Mouse (Mus musculus): ENCODE results near the gene Ppp1r27. TPM values are rescaled to one million over a fixed set of nuclear protein-coding genes. Genes with fewer than 3 reads are reported as not detected.

Ppp1r27 gene
- polyA plus RNA-seq, 1 experiment = not detected

DNA sequence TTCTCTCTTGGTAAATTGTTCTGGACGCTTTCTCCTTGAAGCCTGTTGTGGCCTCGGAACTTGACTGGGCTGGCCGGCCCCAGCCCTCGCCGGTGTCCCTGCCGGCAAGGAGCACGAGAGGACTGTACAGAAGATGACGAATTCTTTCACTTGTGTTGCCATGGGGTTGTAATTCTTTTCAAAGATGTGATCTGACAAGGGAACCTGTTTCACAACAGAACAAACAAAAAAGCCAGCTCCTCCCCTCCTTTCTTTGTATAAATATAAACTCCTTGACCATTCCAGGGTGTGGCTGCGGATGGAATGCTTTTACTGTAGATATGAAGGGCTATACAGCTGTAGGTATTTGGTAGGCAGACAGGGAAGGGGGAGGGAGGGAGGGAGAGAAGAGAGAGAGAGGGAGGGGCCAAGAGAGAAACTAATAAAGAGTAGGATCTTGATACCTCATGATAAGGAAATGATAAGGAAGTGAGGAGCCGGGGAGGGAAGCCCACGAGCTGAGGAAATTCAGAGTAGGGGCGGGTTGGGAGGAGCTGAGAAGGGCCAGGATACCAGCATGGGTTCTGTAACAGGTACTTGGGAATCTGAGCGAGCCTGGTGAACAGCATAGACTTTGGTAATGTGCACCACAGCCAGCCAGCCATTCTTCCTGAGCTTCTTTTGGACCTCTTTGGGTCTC is 43.2 kb downstream of the Ppp1r27 start:
- no peak for DNase-seq
- Histone ChIP-seq H3K27ac (ENCODE audit: insufficient read depth, low read length) (no peak overlapping the region), H3K4me3 (replicated peaks; ENCODE audit: insufficient read depth, low read depth, low read length) (no peak overlapping the region), H3K27me3 (ENCODE audit: control insufficient read depth, insufficient read depth, low read length) (no peaks in the 10 kb centered on the region), H3K4me1 (ENCODE audit: control insufficient read depth, insufficient read depth, low read length) (peaks cover 3% of the 10 kb centered on the region; the same call in 1 of the 2 replicates)
- WGBS = 91% methylated on average over 13 of the region's 13 CpGs
- TF ChIP-seq CTCF (IDR thresholded peaks at IDR 0.05; ENCODE audit: borderline replicate concordance, insufficient read depth, low read depth, low read length) (no peak), POLR2A (IDR thresholded peaks at IDR 0.05; ENCODE audit: borderline replicate concordance, insufficient read depth, low read length) (no peak)

DNA sequence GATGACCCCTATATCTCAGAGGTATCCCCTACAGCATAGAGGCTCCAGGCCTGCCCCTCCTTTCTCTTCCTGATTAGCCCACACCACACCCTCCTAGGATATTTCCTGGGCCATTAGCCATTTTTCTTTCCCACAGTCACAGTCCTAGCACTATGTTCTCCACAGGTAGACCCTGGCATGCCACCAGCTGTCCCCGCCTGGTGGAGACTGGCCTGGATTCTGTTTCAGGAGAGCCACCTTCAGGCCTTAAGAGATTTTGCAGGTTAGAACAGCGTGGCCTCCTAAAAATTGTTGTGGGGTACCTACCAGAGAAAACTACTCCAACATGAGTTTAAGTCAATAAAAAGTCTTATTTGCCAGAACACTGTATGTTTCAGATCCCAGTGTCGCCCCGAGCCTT is 44.0 kb downstream of the Ppp1r27 start:
- WGBS = 50% methylated on average over 4 of the region's 4 CpGs
- DNase-seq = peak in 1 of 2 experiments; percentile 56
- no peaks in the 10 kb centered on the region for H3K27me3 ChIP-seq (ENCODE audit: control insufficient read depth, insufficient read depth, low read length)
- no peak overlapping the region for H3K4me3 ChIP-seq (replicated peaks; ENCODE audit: insufficient read depth, low read depth, low read length)
- H3K4me1 ChIP-seq (ENCODE audit: control insufficient read depth, insufficient read depth, low read length) = no peaks in the 10 kb centered on the region
- H3K27ac ChIP-seq (ENCODE audit: insufficient read depth, low read length) = no peak overlapping the region
- TF ChIP-seq CTCF (IDR thresholded peaks at IDR 0.05; ENCODE audit: borderline replicate concordance, insufficient read depth, low read depth, low read length) = peak; percentile 64
- TF ChIP-seq POLR2A (IDR thresholded peaks at IDR 0.05; ENCODE audit: borderline replicate concordance, insufficient read depth, low read length) = no peak

- no peak for DNase-seq
- Histone ChIP-seq H3K27me3 (ENCODE audit: control insufficient read depth, insufficient read depth, low read length) (no peaks in the 10 kb centered on the region), H3K4me1 (ENCODE audit: control insufficient read depth, insufficient read depth, low read length) (no peaks in the 10 kb centered on the region), H3K4me3 (replicated peaks; ENCODE audit: insufficient read depth, low read depth, low read length) (no peak overlapping the region), H3K27ac (ENCODE audit: insufficient read depth, low read length) (no peak overlapping the region)
- 91% methylated on average over 3 of the region's 3 CpGs for WGBS
- TF ChIP-seq CTCF (IDR thresholded peaks at IDR 0.05; ENCODE audit: borderline replicate concordance, insufficient read depth, low read depth, low read length) = no peak
- no peak for TF ChIP-seq POLR2A (IDR thresholded peaks at IDR 0.05; ENCODE audit: borderline replicate concordance, insufficient read depth, low read length)
These were observed 45.3 kb downstream of the Ppp1r27 start for GRCm38 (mm10) chr11:120505661-120506060.

GRCm38 (mm10) chr11:120501701-120502100 is 49.2 kb downstream of the Ppp1r27 start:
- DNase-seq = no peak
- Histone ChIP-seq H3K4me3 (replicated peaks; ENCODE audit: insufficient read depth, low read depth, low read length) (no peak overlapping the region), H3K27me3 (ENCODE audit: control insufficient read depth, insufficient read depth, low read length) (no peaks in the 10 kb centered on the region), H3K27ac (ENCODE audit: insufficient read depth, low read length) (no peak overlapping the region), H3K4me1 (ENCODE audit: control insufficient read depth, insufficient read depth, low read length) (no peaks in the 10 kb centered on the region)
- WGBS = 83% methylated on average over 4 of the region's 4 CpGs
- TF ChIP-seq POLR2A (IDR thresholded peaks at IDR 0.05; ENCODE audit: borderline replicate concordance, insufficient read depth, low read length) (no peak), CTCF (IDR thresholded peaks at IDR 0.05; ENCODE audit: borderline replicate concordance, insufficient read depth, low read depth, low read length) (no peak)

- 52% methylated on average over 6 of the region's 6 CpGs for WGBS
- TF ChIP-seq POLR2A (IDR thresholded peaks at IDR 0.05; ENCODE audit: borderline replicate concordance, insufficient read depth, low read length) (no peak), CTCF (IDR thresholded peaks at IDR 0.05; ENCODE audit: borderline replicate concordance, insufficient read depth, low read depth, low read length) (no peak)
- DNase-seq = no peak
- no peaks in the 10 kb centered on the region for H3K27me3 ChIP-seq (ENCODE audit: control insufficient read depth, insufficient read depth, low read length)
- H3K4me1 ChIP-seq (ENCODE audit: control insufficient read depth, insufficient read depth, low read length) = no peaks in the 10 kb centered on the region
- no peak overlapping the region for H3K27ac ChIP-seq (ENCODE audit: insufficient read depth, low read length)
- no peak overlapping the region for H3K4me3 ChIP-seq (replicated peaks; ENCODE audit: insufficient read depth, low read depth, low read length)
These were observed 49.9 kb downstream of the Ppp1r27 start for GRCm38 (mm10) chr11:120501018-120501417.

DNA sequence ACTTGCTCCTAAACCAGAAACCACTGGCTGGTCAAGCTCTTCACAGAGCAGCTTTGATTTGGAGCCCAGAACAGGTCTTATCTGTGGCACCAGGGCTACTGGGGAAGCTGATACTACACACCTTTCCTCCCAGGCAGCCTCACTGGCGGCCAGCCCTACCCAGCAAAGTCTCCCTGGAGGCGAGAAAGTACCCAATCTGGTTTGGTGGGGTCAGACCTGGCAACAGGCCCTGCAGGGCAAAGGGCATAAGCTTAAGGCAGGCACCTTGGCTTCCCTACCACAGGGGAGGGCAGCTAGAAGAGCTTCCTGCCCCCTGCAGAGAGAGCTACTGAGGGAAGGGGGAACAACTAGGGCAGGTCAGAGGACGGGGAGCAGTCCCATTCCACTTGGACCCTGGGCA is 50.6 kb downstream of the Ppp1r27 start:
- Histone ChIP-seq H3K4me1 (ENCODE audit: control insufficient read depth, insufficient read depth, low read length) (no peaks in the 10 kb centered on the region), H3K27ac (ENCODE audit: insufficient read depth, low read length) (no peak overlapping the region), H3K27me3 (ENCODE audit: control insufficient read depth, insufficient read depth, low read length) (no peaks in the 10 kb centered on the region), H3K4me3 (replicated peaks; ENCODE audit: insufficient read depth, low read depth, low read length) (no peak overlapping the region)
- TF ChIP-seq CTCF (IDR thresholded peaks at IDR 0.05; ENCODE audit: borderline replicate concordance, insufficient read depth, low read depth, low read length) (no peak), POLR2A (IDR thresholded peaks at IDR 0.05; ENCODE audit: borderline replicate concordance, insufficient read depth, low read length) (no peak)
- no peak for DNase-seq
- 13% methylated on average over 3 of the region's 3 CpGs for WGBS

Other genes with a start within 250 kb of the Ppp1r27 start
- gene Actg1, start 202.6 kb downstream of the Ppp1r27 start, polyA plus RNA-seq (2012; rRNA removed) = 834 and 845 TPM in 2 replicates
- gene Fscn2, start 189.6 kb downstream of the Ppp1r27 start, polyA plus RNA-seq (2012; rRNA removed) = 0.29 TPM in 1 of 2 replicates, not detected in the other
- 34.4 and 34.8 TPM in 2 replicates for gene Faap100, start 172.4 kb downstream of the Ppp1r27 start, polyA plus RNA-seq (2012; rRNA removed)
- 54.2 and 56.3 TPM in 2 replicates for gene Nploc4, start 113.4 kb downstream of the Ppp1r27 start, polyA plus RNA-seq (2012; rRNA removed)
- gene Tspan10, start 108.5 kb downstream of the Ppp1r27 start, polyA plus RNA-seq (2012; rRNA removed) = 0.05 and 0.06 TPM in 2 replicates
- gene Pde6g, start 97.6 kb downstream of the Ppp1r27 start, polyA plus RNA-seq (2012; rRNA removed) = 1.5 and 1.6 TPM in 2 replicates
- 15.5 and 20.0 TPM in 2 replicates for gene Oxld1, start 93.1 kb downstream of the Ppp1r27 start, polyA plus RNA-seq (2012; rRNA removed)
- gene Ccdc137, start 93.0 kb downstream of the Ppp1r27 start, polyA plus RNA-seq (2012; rRNA removed) = 27.3 and 28.3 TPM in 2 replicates
- gene Arl16, start 83.5 kb downstream of the Ppp1r27 start, polyA plus RNA-seq (2012; rRNA removed) = 42.7 and 56.5 TPM in 2 replicates
- gene Mrpl12, start 66.5 kb downstream of the Ppp1r27 start, polyA plus RNA-seq (2012; rRNA removed) = 108 and 119 TPM in 2 replicates
- gene Slc25a10, start 59.3 kb downstream of the Ppp1r27 start, polyA plus RNA-seq (2012; rRNA removed) = 38.9 and 39.3 TPM in 2 replicates
- gene Gcgr, start 20.4 kb downstream of the Ppp1r27 start, polyA plus RNA-seq (2012; rRNA removed) = 1.8 and 2.1 TPM in 2 replicates
- 159 and 168 TPM in 2 replicates for gene Mcrip1, start 1.4 kb downstream of the Ppp1r27 start, polyA plus RNA-seq (2012; rRNA removed)
- gene P4hb, start 22.1 kb upstream of the Ppp1r27 start, polyA plus RNA-seq (2012; rRNA removed) = 98.4 and 105 TPM in 2 replicates
- gene Arhgdia, start 30.5 kb upstream of the Ppp1r27 start, polyA plus RNA-seq (2012; rRNA removed) = 288 and 305 TPM in 2 replicates
- 42.6 and 51.8 TPM in 2 replicates for gene Alyref, start 47.2 kb upstream of the Ppp1r27 start, polyA plus RNA-seq (2012; rRNA removed)
- 168 and 178 TPM in 2 replicates for gene Anapc11, start 47.3 kb upstream of the Ppp1r27 start, polyA plus RNA-seq (2012; rRNA removed)
- gene Npb, start 57.3 kb upstream of the Ppp1r27 start, polyA plus RNA-seq (2012; rRNA removed) = 4.7 and 5.6 TPM in 2 replicates
- 401 and 403 TPM in 2 replicates for gene Pcyt2, start 66.8 kb upstream of the Ppp1r27 start, polyA plus RNA-seq (2012; rRNA removed)
- gene Sirt7, start 74.1 kb upstream of the Ppp1r27 start, polyA plus RNA-seq (2012; rRNA removed) = 76.9 and 80.5 TPM in 2 replicates
- 60.5 and 65.3 TPM in 2 replicates for gene Mafg, start 82.5 kb upstream of the Ppp1r27 start, polyA plus RNA-seq (2012; rRNA removed)
- 2.1 and 2.3 TPM in 2 replicates for gene Pycr1, start 92.6 kb upstream of the Ppp1r27 start, polyA plus RNA-seq (2012; rRNA removed)
- gene Myadml2, start 97.0 kb upstream of the Ppp1r27 start, polyA plus RNA-seq (2012; rRNA removed) = 3.3 and 4.5 TPM in 2 replicates
- gene Notum, start 110.0 kb upstream of the Ppp1r27 start, polyA plus RNA-seq (2012; rRNA removed) = 5.9 TPM in 2 replicates
- gene Aspscr1, start 121.8 kb upstream of the Ppp1r27 start, polyA plus RNA-seq (2012; rRNA removed) = 56.1 and 59.4 TPM in 2 replicates
- gene Cenpx, start 162.6 kb upstream of the Ppp1r27 start, polyA plus RNA-seq (2012; rRNA removed) = 40.1 and 43.0 TPM in 2 replicates
- 86.6 and 96.0 TPM in 2 replicates for gene Lrrc45, start 162.8 kb upstream of the Ppp1r27 start, polyA plus RNA-seq (2012; rRNA removed)
- 66.1 and 67.0 TPM in 2 replicates for gene Rac3, start 170.3 kb upstream of the Ppp1r27 start, polyA plus RNA-seq (2012; rRNA removed)
- 36.4 and 36.5 TPM in 2 replicates for gene Dcxr, start 176.1 kb upstream of the Ppp1r27 start, polyA plus RNA-seq (2012; rRNA removed)
- gene Cbr2, start 181.0 kb upstream of the Ppp1r27 start, polyA plus RNA-seq (2012; rRNA removed) = 1.9 and 3.1 TPM in 2 replicates
- 2.5 and 3.1 TPM in 2 replicates for gene Hmga1b, start 211.7 kb upstream of the Ppp1r27 start, polyA plus RNA-seq (2012; rRNA removed)
- 106 and 113 TPM in 2 replicates for gene Rfng, start 233.1 kb upstream of the Ppp1r27 start, polyA plus RNA-seq (2012; rRNA removed)
- 238 and 248 TPM in 2 replicates for gene Gps1, start 233.1 kb upstream of the Ppp1r27 start, polyA plus RNA-seq (2012; rRNA removed)
- 47.4 and 52.3 TPM in 2 replicates for gene Dus1l, start 245.3 kb upstream of the Ppp1r27 start, polyA plus RNA-seq (2012; rRNA removed)